Mouse (Mus musculus) left cerebral cortex, postnatal 4 days (tissue): ENCODE data around the gene Abhd10. TPM values are rescaled to one million over a fixed set of nuclear protein-coding genes. Genes with fewer than 3 reads are reported as not detected.

ENCODE experiments used
- total RNA-seq, 2 experiments: library from RNA; stranded (reverse); gene quantifications; 2 replicates each; pipeline ENCODE4 v1.2.3; 2021

The Abhd10 gene
- total RNA-seq, 2 experiments from 2014 or later: 19.8 to 24.8 TPM

Other genes with a start within 250 kb of the Abhd10 start
- gene Gm609, start 250.0 kb downstream of the Abhd10 start, total RNA-seq: not detected
- not detected for gene Gm17783, start 210.9 kb downstream of the Abhd10 start, total RNA-seq
- gene Slc9c1, start 207.6 kb downstream of the Abhd10 start, total RNA-seq: not detected
- not detected for gene Gcsam, start 132.6 kb downstream of the Abhd10 start, total RNA-seq
- gene BC016579, start 88.9 kb downstream of the Abhd10 start, total RNA-seq: not detected
- 1 to 10 TPM; 3.5 to 3.7 TPM for gene Tmprss7, start 49.3 kb downstream of the Abhd10 start, total RNA-seq
- 100 to 1,000 TPM; 181 to 201 TPM for gene Tagln3, start 18.3 kb downstream of the Abhd10 start, total RNA-seq
- gene Phldb2, start 210.6 kb upstream of the Abhd10 start, total RNA-seq: 10 to 100 TPM; 10.9 to 11.9 TPM